Mouse (Mus musculus) kidney, postnatal 4 days (tissue): ENCODE data around the gene Mta3.
"Not testable (repeated sequence)": the region's sequence is repeated elsewhere in the genome, so short reads cannot be mapped to it uniquely, and the experiment has no call there.

ENCODE experiments used
- DNase-seq, 2 experiments: peaks; one replicate each; pipeline ENCODE4 v3.0.0; 2021; ENCODE audit warnings: mixed read lengths in 2 of 2

Mta3 gene

DNA sequence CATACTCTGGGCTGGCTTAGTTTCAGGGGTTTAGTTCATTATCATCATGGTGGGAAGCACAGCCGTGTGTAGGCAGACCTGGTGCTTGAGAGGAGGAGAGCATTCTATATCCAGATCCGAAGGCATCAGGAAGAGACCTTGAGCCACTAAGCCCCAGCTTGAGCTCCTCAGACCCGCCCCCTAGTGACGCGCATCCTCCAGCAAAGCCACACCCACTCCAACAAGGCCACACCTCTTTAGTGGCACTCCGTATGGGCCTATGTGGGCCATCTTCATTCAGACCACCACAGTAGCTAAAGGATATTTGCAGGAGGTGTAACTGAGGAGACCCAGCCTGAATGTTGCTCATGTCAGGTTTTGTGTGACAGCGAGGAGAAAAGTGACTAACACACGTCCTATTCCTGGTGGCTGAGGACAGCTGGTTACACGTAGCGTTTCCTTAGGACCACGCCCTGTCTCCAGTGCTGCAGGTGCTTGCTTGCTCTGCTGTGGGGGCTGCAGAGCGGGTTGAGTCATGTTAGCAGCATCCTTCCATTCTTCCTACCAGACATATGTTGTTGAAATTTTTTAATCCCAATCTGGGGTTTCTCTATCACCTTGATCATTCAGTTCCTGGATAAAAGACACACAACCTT, 148.4 kb downstream of the Mta3 start:
- peak; percentile 64 to 74 for DNase-seq

DNA sequence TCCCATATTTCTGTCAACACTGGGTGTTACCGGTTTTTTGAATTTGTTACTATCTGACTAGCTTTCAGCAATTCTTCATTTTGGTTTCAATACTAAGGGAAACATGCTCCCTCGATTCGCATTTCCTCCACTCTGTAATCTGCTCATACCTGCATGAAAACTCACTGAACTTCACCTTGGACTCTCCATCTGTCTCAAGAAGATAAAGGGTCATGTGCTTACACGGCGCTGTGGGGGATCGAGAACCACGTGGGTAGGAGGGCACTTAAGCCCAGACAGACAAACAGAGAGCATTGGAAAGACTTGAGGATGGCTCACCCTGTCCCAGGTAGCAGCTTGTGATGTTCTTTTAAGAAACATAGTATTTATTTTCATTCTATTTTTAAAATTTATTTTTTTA, 152.4 kb downstream of the Mta3 start:
- DNase-seq: no peak

- no peak for DNase-seq
These were observed 153.7 kb downstream of the Mta3 start for GRCm38 (mm10) chr17:83859639-83860038.

DNA sequence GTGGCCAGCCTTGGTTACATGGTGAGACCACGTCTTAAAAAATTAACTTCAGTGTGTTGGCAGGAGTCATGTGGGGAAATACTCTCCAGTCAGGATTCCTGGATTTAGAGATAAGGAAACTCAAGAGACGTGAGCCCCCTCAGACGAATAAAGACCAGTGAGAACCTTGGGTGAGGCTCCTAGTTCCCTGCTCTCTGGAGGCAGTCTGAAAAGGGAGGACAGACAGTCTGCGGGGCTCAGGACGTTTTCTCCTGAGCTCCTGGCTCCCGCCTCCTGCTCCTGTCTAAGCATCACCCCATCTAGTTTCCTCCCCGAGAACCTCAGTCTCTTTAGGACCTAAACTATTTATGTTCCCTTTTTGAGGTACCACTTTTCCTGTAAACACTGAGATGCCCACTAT, 154.3 kb downstream of the Mta3 start:
- no peak for DNase-seq

DNA sequence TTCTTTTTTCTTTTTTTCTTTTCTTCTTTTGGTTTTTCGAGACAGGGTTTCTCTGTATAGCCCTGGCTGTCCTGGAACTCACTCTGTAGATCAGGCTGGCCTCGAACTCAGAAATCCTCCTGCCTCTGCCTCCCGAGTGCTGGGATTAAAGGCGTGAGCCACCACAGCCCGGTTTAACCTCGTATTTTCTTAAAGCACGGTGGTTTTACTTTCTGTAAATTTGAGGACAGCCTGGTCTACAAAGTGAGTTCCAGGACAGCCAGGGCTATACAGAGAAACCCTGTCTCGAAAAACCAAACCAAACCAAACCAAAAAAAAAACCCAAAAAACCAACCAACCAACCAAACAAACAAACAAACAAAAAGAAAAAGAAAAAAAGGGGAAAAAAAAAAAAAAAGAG, 155.0 kb downstream of the Mta3 start:
- DNase-seq: not testable (repeated sequence)

- DNase-seq: peak; percentile 97
These were observed 155.6 kb downstream of the Mta3 start for GRCm38 (mm10) chr17:83861444-83862133.

DNA sequence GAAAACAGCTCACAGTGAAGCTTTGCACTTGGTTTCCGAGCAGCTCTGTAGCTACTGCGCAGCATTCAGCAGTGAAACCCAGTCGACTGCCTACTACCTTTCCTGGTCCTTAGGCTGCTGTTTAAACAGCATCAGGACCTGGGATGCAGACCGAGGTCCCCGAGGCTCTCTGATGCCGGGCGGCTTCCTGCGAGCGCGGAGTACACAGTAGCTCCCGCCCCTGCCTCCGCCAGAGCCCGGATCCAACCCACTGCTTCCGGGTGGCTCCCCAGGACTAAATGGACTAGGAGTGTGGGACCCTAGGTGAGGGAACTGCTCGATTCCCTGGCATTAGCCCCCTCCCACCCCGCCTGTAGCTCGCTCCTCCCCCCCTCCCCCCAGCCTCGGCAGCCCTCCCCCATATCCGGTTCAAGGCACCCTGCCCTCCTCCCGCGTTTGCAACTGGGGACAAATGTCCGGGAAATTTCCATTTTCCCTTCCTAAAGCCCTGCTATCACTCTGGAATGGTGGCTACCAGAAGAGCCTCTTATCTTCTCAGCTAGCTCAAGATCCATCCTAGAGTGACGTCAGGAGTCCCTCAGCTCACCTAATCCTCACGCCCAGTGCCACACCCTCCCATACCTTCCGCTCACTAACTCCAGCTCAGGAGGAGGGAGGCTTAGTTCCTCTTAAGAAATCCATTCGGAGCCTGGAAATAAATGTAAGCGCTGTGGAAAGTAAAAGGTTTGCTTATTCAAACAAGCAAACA, 156.3 kb downstream of the Mta3 start:
- peak; percentile 74 to 82 for DNase-seq

DNA sequence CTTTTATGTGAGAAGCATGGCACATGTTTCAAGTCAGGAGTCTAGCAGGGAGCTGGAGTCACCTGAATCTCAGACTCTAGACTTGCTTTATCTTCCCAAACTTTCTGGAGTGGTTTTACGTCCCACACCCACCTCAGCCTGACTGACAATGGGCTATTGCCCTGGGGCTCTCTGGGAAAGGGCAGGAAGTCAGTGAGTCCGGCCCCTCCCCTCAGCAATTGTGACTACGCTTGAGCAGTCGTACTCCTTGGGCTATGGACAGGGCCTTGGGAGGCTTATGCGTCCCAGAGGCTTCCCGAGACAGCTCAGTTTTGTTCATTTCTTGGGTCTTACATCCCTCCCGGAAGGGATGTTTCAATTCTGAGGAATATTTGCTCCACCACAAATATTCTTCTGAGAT, 159.4 kb downstream of the Mta3 start:
- DNase-seq: no peak

GRCm38 (mm10) chr17:83866582-83866981, 160.6 kb downstream of the Mta3 start:
- peak; percentile 65 to 70 for DNase-seq

- no peak for DNase-seq
These were observed 164.4 kb downstream of the Mta3 start for GRCm38 (mm10) chr17:83870385-83870784.
